Mouse (Mus musculus): Measurements from ENCODE around the gene Lix1l.
"Not testable (repeated sequence)": the region's sequence is repeated elsewhere in the genome, so short reads cannot be mapped to it uniquely, and the experiment has no call there.

The Lix1l gene

DNA sequence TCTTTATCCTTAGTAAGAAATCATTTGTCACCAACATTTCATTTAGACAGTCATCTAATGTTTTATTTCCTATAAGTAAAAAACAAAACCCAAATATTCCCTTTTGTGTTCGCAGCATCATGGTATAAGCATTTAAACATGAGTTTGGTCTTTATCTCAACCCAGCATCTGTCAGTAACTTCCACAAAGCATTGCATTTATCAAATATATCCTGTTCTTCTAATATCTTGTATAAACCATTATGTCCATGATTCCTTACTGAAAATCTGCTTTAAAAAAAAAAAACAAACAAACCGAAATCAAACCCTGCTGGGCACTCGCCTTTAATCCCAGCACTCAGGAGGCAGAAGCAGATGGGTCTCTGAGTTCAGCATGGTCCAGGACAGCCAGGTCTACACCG, 5.7 kb downstream of the Lix1l start:
- in situ Hi-C loops (cut with MboI, MseI), result loop anchor here (10.0 kb wide), 1 partner anchor 612 kb away; the partner anchor contains the start of gene Plekho1

DNA sequence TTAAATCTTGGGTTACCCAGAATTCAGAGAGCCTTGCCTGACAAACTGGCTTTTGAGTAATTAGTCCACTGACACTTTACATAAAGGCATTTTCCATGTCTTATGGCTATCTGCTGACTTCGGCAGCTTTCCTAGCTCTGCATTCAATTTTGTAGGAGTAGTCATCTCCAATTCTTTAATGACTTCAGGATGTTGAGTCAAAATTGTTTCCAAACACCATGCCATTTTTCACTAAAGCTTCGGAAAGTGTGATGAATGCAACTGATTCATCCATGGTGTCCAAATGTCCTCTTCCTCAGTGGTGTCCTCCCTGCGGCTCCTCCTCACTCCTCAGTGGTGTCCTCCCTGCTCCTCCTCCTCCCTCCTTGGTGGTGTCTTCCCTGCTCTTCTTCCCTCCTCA, 17.0 kb downstream of the Lix1l start:
- in situ Hi-C loops (cut with MboI, MseI), result no loop called here

DNA sequence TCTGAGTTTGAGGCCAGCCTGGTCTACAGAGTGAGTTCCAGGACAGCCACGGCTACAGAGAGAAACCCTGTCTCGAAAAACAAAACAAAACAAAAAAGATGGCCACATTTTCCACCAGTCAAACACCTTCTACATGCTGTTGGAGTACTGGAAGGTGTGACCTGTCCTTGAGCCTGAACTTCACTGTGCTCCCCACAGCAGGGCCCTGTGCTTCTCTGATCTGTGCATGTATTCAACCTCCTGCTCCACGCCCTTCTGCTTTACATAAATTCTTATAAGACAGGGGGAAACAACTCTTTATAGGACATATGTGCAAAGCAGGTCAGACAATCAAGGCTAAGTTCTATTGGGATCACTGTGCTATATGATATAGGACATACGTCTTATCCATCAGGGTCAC, 22.3 kb downstream of the Lix1l start:
- in situ Hi-C loops (cut with MboI, MseI), result loop anchor here (5.0 kb wide), 1 partner anchor 81 kb away; no protein-coding TSS in a partner anchor

DNA sequence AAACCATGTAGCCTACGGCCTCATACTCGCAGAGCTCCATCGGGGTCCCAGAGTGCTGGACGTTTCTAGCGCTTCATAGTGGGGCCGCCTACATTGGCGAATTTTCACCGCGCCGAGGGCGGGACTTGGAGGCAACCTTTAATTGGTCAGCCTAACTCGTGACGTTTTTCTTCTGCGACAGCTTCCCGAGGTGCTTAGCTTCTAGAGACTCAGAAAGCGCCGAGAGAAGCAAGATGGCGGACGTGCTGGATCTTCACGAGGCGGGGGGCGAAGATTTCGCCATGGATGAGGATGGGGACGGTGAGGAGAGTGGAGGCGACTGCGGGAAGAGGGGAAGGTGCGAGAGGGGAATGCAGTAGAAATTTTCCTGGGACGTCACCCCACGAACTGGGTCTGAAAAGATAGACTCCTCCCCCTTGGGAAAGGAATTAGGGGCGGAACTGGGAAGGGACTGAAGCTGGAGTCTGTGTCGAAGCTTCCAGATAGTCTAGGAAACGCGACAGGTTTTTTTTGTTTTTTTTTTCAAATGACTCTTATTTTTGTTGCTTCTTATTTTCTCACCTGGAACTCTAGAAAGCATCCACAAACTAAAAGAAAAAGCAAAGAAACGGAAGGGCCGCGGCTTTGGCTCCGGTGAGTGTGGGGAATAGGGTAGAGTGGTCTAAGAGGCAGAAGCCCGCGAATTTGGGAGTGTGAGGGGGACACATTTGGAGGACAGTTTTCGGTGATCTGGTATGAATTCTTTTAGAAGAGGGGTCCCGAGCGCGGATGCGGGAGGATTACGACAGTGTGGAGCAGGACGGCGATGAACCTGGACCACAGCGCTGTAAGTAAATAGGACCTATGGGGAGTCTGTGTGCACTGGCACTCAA, 29.0 kb downstream of the Lix1l start, which contains the start of gene Rbm8a:
Gene Rbm8a, plus strand, starts transcription at position 205 of the 872 bp plus-strand sequence.
- in situ Hi-C loops (cut with MboI, MseI), result no loop called here

DNA sequence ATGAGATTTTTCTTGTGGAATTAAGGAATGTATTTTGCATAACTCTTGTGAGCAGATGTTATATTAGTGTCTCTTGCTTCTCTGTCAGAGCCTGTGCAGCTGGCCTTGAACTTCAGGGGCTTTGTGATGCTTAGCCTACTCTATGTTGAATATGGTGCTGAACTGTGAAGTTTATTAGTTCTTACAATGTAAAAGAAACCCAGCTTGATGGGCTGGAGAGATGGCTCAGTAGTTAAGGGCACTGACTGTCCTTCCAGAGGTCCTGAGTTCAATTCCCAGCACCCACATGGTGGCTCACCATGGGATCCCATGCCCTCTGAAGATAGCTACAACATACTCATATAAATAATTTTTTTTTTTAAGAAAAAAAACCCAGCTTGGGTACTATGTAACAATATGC, 31.1 kb downstream of the Lix1l start:
- in situ Hi-C loops (cut with MboI, MseI), result no loop called here

DNA sequence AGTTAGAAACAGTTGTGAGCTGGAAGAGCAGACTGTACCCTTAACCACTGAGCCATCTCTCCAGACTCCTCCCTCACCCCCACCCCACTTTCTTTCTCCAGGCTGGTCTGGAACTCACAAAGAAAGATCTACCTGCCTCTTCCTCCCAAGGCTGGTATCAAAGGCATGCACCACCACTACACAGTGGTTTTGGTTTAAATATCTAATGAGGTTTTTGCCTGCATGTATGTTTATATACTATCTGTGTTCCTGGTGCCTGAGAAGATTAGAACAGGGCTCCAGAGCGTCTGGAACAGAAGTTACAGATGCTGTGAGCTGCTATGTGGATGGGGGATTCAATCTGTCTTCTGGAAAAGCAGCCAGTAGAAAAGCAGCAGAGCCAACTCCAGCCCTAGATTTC, 33.1 kb downstream of the Lix1l start:
- in situ Hi-C loops (cut with MboI, MseI), result no loop called here

DNA sequence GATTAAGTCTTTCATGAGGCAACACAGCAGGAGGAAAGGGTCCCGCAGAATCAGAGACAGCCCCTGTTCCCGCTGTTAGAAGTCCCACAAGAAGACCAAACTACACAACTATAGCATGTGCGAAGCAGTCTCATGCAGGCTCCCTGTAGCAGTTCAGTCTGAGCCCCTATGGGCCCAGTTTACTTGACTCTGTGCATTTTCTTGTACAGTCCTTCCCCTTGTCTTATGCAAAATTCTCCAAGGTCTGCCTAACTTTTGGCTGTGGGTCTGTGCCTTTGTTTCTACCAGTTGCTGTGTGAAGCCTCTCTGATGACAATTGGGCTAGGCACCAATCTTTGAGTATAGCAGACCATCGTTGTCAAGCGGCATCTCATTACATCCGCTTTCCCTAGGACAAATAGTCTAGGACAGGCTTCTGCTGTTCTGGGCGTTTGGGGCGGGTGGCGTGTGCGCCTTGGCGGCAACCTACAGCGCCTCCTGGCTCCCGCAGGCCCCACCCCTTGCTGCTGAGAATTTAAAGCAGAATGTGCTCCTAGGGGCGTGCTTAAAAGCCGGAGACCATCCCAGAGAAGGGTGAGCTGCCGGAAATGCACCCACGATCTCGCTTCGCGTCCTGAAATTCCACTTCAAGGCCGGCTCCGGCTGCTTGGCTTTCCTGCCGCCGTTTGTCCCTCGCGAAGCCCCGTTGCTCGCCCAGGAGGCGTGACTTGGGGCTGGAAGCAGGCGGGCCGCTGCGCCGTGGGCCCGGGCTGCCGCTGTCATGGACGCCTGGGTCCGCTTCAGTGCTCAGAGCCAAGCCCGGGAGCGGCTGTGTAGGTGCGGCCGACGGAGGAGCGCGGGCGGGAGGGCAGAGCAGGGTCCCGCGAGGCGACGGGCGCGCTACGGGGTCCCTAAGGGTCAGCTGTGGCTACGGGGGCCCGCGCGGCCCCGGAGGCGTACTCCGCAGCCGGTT, 34.3 kb downstream of the Lix1l start, which contains the start of the genes Pex11b and Gm42957:
Gene Pex11b, plus strand, starts transcription at position 449 of the 952 bp plus-strand sequence.
Gene Gm42957, plus strand, starts transcription at position 547 of the 952 bp plus-strand sequence.
- in situ Hi-C loops (cut with MboI, MseI), result no loop called here

DNA sequence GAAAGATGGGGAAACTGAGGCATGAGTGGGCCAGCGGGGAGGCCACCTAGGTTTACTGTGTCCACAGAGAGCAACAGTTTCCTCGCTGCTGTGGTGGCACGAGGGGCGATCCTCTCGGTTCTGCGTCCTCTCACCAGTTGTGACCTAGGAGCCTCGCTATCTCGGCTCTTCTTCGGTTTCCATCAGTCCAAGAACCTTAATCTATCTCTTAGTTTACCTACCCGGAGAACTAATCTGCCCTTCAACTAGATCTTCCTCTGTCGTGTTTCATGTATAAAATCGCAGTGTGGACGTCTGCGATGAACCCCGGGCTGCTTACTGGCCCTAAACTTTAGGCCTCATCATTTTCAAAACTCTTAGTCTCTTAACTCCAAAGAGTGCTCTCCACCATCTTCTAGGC, 35.0 kb downstream of the Lix1l start:
- in situ Hi-C loops (cut with MboI, MseI), result no loop called here

DNA sequence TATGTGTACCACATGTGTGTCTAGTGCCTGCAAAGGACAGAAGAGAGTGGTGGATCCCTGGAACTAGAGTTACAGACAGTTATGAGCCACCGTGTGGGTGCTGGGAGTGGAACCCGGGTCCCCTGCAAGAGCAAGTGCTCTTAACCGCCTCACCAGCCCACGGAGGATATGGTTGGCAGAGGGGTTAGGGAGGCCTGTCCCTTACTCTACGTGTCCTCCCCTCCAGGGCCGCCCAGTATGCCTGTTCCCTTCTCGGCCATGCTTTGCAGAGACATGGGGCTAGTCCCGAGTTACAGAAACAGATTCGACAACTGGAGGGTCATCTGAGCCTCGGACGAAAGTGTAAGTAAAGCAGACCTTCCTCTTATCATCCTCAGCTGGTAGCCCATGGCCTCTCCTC, 35.5 kb downstream of the Lix1l start:
- in situ Hi-C loops (cut with MboI, MseI), result no loop called here

DNA sequence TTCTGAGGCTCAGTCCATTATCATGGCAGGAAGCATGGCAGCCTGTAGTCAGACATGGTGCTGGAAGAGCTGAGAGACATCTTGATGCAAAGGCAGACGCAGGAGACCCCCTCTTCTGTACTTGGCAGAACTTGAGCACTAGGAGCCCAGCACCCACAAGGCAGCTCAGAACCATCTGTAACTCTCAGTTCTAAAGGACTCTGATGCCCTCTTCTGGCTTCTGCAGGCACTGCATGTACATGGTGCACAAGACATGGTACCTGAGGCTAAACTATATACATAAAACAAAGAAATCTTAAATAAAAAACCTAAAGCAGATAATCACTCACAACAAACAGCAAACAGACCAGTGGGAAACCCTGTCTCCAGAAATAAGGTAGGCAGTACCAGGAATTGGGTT, 38.3 kb downstream of the Lix1l start:
- in situ Hi-C loops (cut with MboI, MseI), result no loop called here

DNA sequence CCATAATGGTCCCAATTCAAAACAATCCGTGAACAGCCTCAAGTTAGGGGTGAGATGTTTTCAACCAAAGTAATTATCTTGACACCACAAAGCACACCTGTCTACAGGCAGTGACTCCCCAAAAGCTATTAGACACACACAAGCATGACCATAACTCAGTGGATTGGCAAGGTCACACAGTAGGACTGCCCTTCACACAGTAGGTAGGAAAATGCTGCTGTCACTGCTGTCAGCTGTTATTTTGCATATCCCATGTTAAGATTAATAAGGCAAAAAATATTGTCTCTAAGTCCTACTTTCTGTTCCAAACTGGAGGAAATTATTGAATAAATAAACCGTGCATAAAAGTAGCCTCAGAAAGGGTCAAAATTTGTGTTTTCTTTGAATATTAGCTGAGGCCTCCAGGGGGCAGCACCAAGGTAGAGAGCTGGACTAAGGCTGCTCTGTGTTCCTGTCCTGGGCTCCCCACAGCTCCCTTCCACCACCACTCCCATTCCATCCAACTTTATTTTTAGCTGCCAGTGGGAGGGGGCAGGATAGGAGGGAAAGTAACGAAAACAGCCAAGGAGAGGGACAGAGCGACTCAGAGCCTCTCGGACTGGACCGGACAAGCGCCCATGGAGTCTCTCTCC, 44.2 kb downstream of the Lix1l start, which contains the start of gene Itga10:
Gene Itga10, plus strand, starts transcription at position 567 of the 632 bp plus-strand sequence.
- in situ Hi-C loops (cut with MboI, MseI), result no loop called here

DNA sequence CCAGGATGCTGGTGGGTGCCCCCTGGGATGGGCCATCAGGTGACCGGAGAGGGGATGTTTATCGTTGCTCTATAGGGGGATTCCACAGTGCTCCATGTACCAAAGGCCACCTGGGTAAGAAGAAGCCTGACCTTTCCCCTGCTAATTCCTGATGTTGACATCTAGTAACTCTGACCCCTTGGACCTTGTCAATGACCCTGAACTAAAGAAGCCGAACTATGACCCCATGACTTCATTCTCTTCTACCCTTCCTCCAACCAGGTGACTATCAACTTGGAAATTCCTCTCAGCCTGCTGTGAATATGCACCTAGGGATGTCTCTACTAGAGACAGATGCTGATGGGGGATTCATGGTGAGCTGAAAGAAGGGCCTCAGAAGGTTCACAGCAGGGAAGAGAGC, 46.4 kb downstream of the Lix1l start:
- in situ Hi-C loops (cut with MboI, MseI), result no loop called here

DNA sequence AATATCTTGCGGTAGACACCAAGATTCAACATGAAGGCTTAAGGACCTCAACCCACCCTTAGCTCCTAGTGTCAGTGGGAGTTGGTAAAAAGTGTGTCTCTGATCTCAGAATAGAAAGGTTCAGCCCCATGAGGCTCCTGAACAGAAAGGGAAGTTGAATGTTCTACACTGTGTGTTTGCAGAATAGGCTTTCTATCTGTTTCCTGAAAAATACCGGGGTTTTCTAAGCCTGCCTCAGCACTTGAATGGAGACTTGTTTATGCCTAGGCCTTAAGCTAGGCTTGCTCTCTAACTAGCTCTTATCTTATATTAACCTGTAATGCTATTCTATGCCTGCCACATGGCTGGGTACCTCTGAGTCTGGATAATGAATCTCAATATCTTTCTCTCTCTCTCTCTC, 60.0 kb downstream of the Lix1l start:
- in situ Hi-C loops (cut with MboI, MseI), result no loop called here

DNA sequence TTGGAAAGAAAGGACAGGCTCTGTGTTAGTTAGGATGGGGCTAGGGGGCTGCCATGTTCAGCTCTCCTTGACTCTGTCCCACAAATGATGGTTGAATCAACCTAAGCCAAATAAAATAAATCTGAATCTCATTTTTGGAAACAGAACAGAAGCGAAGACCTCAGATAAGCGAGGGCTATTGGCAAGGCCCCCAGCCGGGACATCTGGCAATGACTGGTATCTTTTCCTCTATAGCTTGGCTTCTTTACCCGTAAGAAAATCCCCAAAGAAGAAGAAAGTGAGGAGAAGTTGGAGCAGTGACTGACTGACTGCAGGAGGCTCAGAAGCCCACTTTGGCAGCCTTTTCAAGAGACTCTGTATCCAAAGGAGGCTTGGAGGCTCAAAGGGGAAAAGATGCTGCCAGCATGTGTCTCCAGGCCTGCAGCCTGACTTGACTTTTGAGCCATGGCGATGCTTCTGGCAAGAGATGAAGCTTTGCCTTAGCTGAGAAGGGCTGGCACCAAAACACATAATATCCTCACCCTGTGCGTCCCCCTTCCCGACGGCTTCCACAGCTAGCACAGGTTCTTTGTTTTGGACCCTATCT, 61.9 kb downstream of the Lix1l start:
- in situ Hi-C loops (cut with MboI, MseI), result no loop called here

DNA sequence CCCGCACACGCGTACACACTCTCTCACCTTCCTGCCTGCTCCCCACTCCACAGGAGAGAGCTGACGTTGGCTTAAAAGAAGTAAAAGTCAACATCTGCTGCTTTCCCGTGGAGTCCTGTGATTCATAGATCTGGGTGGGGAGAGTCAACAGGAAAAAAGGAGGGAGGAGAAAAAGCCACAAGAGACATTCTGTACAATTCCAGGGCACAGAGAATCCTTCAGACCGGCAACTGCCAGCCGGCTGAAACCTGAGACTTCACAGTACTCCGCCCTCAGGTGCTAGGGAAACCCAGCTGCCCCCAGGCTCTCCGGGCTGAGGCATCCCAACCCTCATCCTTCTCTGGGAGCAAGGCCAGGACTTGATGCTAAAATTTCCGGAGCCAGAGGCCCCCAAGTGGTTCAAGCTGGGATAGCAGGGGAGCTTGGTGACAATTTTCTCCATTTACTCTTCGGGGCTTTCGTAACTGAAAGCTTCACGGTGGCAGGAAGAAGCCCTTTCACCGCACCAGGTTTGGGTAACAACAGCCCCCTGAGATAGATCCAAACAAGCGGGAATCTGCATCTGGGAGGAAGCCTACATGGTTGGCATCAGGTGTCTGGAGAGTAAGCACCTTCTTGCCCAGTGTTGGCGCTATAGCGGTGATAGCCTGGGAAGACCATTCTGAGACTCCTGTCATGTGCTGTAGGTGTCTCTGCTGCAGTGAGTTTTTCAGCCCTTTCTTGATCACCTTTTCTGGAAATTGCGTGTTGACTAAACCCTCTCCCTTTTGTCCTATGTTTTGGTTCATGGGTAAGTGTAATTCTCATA, 62.7 kb downstream of the Lix1l start:
- in situ Hi-C loops (cut with MboI, MseI), result no loop called here

DNA sequence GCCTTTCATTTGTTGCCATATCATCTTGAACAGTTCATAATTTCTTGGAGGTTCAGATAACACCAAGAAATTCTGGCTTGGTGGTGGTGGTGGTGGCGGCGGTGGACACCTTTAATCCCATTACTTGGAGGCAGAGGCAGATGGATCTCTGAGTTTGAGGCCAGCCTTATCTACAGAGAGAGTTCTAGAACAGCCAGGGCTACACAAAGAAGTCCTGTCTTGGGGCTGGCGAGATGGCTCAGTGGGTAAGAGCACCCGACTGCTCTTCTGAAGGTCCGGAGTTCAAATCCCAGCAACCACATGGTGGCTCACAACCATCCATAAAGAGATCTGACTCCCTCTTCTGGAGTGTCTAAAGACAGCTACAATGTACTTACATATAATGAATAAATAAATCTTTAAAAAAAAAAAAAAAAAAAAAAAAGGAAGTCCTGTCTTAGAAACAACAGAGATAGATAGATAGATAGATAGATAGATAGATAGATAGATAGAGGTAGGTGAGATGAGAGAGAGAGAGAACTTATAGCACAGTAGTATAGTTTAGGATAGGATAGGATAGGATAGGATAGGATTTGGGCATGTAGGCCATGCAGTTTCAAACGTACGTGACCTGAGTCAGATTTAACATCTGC, 64.9 kb downstream of the Lix1l start:
- in situ Hi-C loops (cut with MboI, MseI), result not testable (repeated sequence)

DNA sequence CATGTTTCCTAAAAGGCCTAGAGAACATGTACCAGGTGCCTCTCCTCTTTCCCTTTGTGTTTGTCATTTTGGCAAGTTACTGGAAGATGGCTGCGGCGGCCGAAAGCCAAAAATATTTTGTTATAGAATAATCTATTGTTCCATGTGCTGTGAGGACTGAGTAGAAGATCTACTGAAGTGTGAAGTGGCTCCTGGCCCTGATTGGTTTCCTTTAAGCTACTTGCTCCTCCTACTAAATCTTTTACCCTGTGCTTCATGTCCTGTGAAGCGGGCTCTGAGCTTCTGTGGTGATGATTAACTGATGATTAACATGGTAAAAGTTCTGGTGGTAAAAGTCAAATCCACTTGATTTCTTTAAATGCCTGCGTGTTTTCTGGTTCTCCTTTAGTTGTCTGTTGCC, 66.0 kb downstream of the Lix1l start:
- in situ Hi-C loops (cut with MboI, MseI), result no loop called here

DNA sequence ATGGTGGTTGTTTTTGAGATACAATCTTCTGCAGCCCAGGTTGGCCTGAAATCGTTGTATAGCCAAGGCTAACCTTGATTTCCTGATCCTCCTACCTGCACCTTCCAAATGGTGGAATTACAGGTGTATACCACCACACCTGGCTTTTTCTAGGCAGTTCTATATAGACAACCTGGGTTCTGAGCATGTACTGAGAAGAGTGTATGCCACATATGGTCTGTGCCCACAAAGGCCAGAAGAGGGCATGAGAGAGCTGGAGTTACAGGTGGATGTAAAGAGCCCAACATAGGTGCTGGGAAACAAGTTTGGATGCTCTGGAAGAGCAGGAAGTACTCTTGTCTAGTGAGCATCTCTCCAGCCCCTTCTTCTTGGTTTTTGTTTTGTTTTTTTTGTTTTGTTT, 66.4 kb downstream of the Lix1l start:
- in situ Hi-C loops (cut with MboI, MseI), result no loop called here

DNA sequence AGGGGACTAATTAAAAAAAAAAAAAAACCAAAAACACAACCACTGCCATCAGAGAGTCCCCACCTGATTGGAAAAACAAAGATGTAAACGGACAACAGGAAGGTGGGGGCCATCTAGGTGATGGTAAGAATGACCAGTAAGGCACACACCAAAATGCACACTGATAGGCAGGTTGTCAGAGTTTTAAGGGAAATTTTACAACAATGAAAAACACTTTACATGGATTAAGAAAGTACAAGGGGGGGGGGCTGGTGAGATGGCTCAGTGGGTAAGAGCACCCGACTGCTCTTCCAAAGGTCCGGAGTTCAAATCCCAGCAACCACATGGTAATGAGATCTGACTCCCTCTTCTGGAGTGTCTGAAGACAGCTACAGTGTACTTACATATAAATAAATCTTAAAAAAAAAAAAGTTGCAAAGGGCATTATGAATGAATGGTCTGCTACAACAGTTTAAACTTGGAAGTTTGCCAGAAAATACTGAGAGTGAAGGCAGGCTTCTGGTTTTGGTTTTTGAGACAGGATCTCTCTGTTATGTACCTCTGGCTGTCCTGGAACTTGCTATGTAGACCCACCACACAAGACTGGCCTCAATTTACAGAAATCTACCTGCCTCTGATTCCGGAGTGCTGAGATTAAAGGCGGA, 67.6 kb downstream of the Lix1l start:
- in situ Hi-C loops (cut with MboI, MseI), result no loop called here
